Mouse (Mus musculus): ENCODE results near the gene Gas2l1.

- TF ChIP-seq CTCF (IDR thresholded peaks at IDR 0.05; ENCODE audit: borderline replicate concordance, insufficient read depth, low read depth, low read length) (no peak), POLR2A (IDR thresholded peaks at IDR 0.05; ENCODE audit: borderline replicate concordance, insufficient read depth, low read length) (no peak)
Measured at GRCm38 (mm10) chr11:5095877-5096276, 30.8 kb upstream of the Gas2l1 start.
